Mouse (Mus musculus): ENCODE measurements around the gene Mrpl35.
"Not testable (repeated sequence)": the region's sequence is repeated elsewhere in the genome, so short reads cannot be mapped to it uniquely, and the experiment has no call there.

The Mrpl35 gene

DNA sequence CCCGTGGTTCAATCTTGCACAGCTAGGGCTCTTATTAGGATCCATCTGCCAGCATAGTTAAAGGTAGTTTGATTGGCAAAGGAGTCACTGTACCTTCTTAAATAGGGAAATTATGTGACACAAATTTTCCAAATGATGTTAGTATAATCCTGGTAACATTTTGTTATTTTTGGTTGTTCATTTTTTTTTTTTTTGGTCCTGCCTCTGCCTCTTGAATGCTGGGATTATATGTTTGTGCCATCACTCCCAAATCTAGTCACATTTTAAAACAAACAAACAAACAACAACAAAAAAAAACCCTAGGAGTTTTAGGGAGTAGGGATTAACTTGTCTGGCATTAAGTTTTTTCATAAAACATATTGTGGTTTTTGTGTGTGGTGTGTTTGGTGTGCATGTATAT lies at the start of gene Mrpl35:
Gene Mrpl35 (minus strand): TSS at position 101 of the 400 bp plus-strand sequence.
- DNase-seq (ENCODE audit: low spot score in 2 of 2): no peak

GRCm38 (mm10) chr6:71871396-71871795 lies 44.6 kb upstream of the Mrpl35 start:
- DNase-seq (ENCODE audit: low spot score in 2 of 2): no peak

GRCm38 (mm10) chr6:71868809-71869208 lies 42.0 kb upstream of the Mrpl35 start:
- no peak for DNase-seq (ENCODE audit: low spot score in 2 of 2)

- no peak for DNase-seq (ENCODE audit: low spot score in 2 of 2)
Observed at GRCm38 (mm10) chr6:71867751-71868150, 41.0 kb upstream of the Mrpl35 start.

DNA sequence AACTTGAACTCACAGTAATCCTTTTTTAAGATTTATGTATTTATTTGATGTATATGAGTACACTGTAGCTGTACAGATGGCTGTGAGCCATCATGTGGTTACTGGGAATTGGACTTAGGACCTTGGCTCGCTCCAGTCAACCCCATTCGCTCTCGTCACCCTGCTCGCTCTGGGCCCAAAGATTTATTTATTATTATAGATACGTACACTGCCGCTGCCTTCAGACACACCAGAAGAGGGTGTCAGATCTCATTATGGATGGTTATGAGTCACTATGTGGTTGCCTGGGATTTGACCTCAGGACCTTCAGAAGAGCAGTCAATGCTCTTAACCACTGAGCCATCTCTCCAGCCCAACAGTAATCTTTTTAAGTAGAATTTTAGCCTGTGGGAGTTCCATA lies 20.1 kb upstream of the Mrpl35 start:
- DNase-seq (ENCODE audit: low spot score in 2 of 2): not testable (repeated sequence)

DNA sequence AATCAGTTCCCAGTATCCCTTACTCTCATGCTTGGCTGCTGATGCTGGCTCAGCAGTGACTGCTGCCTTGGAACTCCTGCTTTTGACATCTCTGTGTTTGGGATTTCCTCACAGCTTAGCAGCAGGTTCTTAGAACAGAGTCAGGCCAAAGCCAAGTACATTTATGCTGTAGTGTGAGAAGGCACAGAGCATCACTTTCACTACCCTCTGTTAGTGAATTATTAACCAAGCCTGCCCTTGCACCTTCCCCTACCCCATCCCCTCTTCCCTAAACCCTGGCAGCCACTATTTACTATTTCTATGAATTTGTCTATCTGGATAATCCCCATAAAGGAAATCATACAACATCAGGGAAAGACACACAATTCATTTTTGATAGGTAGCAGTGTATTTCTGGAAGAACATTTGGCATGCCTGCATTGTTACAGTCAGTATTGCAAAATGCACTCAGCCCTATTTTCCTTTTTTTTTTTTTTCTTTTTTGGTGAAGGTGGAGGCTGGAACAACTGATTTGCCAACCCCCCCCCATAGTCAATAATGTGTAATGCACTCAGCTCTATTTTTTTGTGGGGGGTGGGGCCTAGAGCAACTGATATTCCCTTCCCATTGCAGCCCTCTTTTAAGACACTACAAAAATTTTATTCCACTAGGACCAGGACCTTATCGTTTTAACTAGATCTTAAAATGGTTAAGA lies 14.0 kb upstream of the Mrpl35 start:
- no peak for DNase-seq (ENCODE audit: low spot score in 2 of 2)

- no peak for DNase-seq (ENCODE audit: low spot score in 2 of 2)
Observed at GRCm38 (mm10) chr6:71839815-71840214, 13.0 kb upstream of the Mrpl35 start.

DNA sequence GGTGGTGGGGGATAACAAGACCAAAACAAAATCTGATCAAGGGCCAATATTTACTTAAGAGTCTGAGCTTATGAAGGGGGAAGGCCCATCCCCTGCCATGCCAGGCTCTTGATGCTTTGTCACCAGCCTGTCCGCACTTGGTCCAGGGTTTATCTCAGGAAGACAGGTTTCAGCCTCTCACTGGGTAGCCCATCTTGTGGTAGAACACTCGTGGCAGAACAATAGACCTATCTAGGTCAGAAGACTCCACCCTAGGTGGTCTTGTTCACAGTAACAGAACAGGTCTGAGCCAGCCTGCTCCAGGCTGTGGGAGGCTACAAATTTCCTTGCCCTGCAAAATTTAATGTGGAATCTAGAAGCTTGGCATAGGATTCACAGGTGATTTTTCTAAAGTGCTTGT lies 10.0 kb upstream of the Mrpl35 start:
- no peak for DNase-seq (ENCODE audit: low spot score in 2 of 2)

- peak; percentile 92 to 95 for DNase-seq (ENCODE audit: low spot score in 2 of 2)
Observed at GRCm38 (mm10) chr6:71831581-71831960, 4.8 kb upstream of the Mrpl35 start.

DNA sequence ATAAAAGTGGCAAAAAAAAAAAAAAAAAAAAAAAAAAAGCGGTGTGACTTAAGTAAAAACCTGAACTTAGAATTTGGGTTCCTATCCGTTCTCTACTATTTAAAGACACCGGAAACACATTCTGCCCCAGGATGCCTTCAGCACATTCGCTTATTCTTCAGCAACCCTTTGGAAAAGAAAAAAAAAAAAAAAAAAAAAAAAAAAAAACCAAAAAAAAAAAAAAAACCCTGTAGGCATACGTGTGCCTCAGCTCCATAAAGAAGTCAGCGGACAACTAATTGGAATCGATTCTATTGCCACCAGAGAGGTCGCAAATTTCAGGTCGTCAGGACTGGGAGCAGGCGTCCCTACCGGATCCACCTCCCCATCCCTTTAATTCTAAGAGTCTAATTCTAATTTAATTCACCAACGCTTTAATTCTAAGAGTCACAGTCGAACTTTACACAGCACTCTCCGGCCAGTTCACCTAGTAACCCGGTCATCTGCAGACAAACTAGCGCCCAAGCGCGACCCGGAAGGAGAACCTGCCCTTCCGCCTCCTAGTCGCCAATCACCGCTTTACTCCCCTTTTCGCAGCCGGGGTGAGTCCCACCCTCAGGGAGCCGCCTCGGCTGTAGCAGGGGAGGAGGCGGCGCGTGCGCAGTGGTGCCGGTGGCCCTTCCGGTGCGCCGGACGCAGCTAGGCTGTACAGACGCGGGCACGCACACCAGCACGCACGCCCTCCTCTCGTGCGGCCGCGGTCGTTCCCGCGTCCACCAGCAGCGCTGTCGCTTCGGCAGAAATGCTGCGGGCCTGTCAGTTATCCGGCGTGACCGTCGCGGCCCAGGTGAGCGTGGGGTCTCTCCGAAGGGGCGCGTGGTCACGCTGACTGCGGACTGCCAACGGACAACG lies 4.2 kb upstream of the Mrpl35 start, which contains the start of gene Immt:
Gene Immt (plus strand): TSS at position 642 of the 891 bp plus-strand sequence.
- peak; percentile 98 for DNase-seq (ENCODE audit: low spot score in 2 of 2)

- DNase-seq (ENCODE audit: low spot score in 2 of 2): no peak
Observed at GRCm38 (mm10) chr6:71829768-71830167, 3.0 kb upstream of the Mrpl35 start.

- DNase-seq (ENCODE audit: low spot score in 2 of 2): no peak
Observed at GRCm38 (mm10) chr6:71823961-71824360, 2.8 kb downstream of the Mrpl35 start.

DNA sequence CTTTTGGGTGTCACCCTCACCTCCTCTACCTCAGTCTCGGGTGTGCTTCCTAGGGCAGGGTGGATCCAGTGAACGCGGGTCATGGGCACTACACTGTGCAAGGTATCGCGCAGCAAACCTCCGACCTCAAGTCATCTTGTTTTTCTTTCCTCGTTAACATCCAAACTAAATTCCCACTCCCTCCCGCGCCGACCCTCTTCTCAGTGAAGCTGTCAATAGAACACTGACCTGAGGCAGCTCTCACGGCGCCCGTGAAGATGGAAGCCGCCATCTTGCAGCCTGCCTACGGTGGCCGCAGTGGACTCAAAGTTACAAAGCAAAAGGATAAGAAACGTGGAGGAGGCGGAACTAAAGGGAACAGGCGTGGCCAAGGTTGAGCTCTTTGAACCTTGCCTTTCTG lies 3.3 kb downstream of the Mrpl35 start:
- DNase-seq (ENCODE audit: low spot score in 2 of 2): peak; percentile 80 to 87

DNA sequence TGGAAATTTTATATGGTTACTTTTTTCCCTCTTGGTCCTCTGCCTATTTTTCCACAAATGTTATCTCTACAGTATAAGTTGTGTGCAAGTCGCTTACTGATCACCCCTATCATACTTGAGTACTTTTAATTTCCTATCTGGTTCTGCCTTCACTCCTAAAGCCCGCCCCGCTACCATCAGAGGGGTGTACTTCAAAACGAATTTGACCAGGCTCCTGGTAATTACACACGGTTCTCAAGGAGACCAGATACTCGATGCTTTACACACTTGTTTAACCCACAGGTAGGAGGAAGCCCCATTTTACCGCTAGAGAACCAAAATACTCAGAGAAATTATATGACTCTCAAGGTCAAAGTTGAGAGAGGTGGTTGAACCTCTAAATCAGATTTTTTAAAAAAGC lies 3.7 kb downstream of the Mrpl35 start:
- no peak for DNase-seq (ENCODE audit: low spot score in 2 of 2)

- DNase-seq (ENCODE audit: low spot score in 2 of 2): no peak
Observed at GRCm38 (mm10) chr6:71819764-71820292, 6.9 kb downstream of the Mrpl35 start.

GRCm38 (mm10) chr6:71812820-71813219 lies 13.9 kb downstream of the Mrpl35 start:
- no peak for DNase-seq (ENCODE audit: low spot score in 2 of 2)

GRCm38 (mm10) chr6:71809890-71810289 lies 16.9 kb downstream of the Mrpl35 start:
- DNase-seq (ENCODE audit: low spot score in 2 of 2): no peak

- DNase-seq (ENCODE audit: low spot score in 2 of 2): no peak
Observed at GRCm38 (mm10) chr6:71806713-71807112, 20.1 kb downstream of the Mrpl35 start.

- DNase-seq (ENCODE audit: low spot score in 2 of 2): peak; percentile 48 to 67
Observed at GRCm38 (mm10) chr6:71804061-71804829, 22.5 kb downstream of the Mrpl35 start.

DNA sequence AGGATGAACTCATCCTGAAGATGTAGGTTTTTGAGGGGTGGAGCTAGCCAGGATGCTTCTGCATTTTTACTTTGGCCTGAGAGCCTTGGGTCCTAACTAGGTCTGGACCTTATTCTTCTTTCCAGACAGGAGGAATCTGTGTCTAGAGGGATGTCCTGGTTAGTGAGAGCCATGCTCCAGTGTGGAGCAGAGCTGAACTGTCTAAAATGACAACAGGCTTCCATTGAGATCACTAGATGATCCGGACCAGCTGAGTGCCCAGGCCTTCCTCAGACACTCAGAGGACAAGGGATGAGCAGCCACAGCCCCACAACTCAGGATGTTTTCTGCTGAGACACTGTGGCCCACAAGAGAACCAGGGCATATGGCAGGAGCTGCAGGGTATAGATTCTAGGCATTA lies 23.2 kb downstream of the Mrpl35 start:
- no peak for DNase-seq (ENCODE audit: low spot score in 2 of 2)

DNA sequence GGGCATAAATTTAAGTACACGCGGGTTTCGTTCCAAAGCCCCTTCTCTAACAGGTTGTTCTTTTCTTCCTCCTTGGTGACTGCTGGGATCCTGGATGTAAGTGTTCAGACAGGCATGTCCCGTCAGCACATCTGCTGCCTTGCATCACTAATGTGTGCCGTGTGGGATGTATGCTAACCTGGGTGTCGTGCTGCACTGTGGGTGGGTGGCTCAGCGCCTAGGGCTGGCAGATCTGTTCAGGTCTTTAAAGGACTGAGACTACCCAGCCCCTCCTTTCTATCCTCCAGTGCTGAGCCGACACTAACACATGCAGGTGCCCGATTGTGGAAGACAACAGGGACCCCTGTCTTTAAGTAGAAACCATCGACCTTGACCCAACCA lies 25.1 kb downstream of the Mrpl35 start:
- no peak for DNase-seq (ENCODE audit: low spot score in 2 of 2)

All from urinary bladder, postnatal 4 days (tissue).